Mouse (Mus musculus): ENCODE measurements around the gene Inip. TPM values are rescaled to one million over a fixed set of nuclear protein-coding genes. Genes with fewer than 3 reads are reported as not detected.

The Inip gene
- polyA plus RNA-seq, 1 experiment from 2014 or later, result 57.6 TPM

DNA sequence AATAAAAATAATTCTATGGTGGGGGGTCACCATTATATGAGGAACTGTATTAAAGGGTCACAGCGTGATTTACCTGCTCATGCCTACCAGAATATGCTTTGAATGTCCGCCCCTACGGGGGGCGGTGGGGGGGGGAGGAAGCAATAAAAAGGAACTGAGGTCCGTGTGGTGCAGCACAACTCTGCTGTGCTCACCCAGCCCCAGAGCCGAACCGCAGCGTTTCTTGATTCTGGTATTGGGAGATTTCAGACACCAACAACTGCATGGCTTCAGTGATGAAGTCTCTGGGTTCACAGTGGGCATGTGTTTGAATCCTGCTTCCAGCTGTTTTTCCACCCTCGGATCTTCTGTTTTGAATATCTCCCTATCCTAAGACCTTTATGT lies 73.5 kb downstream of the Inip start:
- H3K4me2 ChIP-seq (replicated peaks; ENCODE audit: low read depth, low read length), result no peak overlapping the region
- H3K27ac ChIP-seq (ENCODE audit: low read length), result no peak overlapping the region
- no peak overlapping the region for H3K4me3 ChIP-seq (ENCODE audit: low read depth, low read length)
- no peak for ATAC-seq (ENCODE audit: insufficient number of reproducible peaks, insufficient read depth, low FRiP score, low read depth)
- 0 out of 2 replicates have a peak, but pooled peaks cover 2% of the 10 kb centered on the region for H3K4me1 ChIP-seq (ENCODE audit: control insufficient read depth, insufficient read depth, low read length)
- H3K27me3 ChIP-seq (ENCODE audit: control insufficient read depth, insufficient read depth, low read length), result no peaks in the 10 kb centered on the region
- no peak overlapping the region for H3K9ac ChIP-seq (replicated peaks; ENCODE audit: low read depth, low read length)
- WGBS, result 80% methylated on average over 9 of the region's 9 CpGs
- no peaks in the 10 kb centered on the region for H3K36me3 ChIP-seq (ENCODE audit: control insufficient read depth, insufficient read depth, low read length)
- H3K9me3 ChIP-seq (ENCODE audit: control insufficient read depth, low read depth, low read length), result no peaks in the 10 kb centered on the region

DNA sequence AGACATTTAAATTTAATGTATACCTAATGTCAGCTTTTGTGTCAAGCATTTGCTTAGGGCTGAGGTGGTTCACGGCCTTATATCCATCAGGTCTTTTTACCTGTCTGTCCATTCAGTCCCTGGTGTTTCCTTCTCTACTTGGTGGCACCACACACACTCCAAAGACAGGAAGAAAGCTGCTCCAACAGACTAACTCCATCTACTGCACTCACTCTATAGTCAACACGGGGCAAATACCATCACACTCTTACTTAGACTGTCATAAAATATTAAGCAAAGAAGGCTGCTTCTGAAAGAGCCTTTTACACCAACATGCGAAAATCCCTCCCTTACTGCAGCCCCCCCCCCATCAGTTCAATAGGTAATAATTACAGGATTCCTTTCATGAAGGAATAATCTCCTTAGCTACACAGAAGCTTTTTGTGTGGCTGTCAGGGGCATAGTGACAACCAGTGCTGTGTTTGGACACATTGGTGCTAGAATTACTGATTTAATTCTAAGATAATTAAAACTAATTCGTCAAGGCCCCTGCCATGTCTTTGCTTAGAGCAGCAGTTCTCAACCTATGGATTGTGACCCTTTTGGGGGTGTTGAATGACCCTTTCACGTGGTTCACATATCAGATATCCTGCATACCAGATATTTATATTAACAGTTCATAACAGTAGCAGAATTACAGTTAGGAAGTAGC lies 74.1 kb downstream of the Inip start:
- no peaks in the 10 kb centered on the region for H3K9me3 ChIP-seq (ENCODE audit: control insufficient read depth, low read depth, low read length)
- no peaks in the 10 kb centered on the region for H3K36me3 ChIP-seq (ENCODE audit: control insufficient read depth, insufficient read depth, low read length)
- H3K27ac ChIP-seq (ENCODE audit: low read length), result no peak overlapping the region
- H3K4me1 ChIP-seq (ENCODE audit: control insufficient read depth, insufficient read depth, low read length), result 0 out of 2 replicates have a peak, but pooled peaks cover 2% of the 10 kb centered on the region
- no peak overlapping the region for H3K4me3 ChIP-seq (ENCODE audit: low read depth, low read length)
- no peaks in the 10 kb centered on the region for H3K27me3 ChIP-seq (ENCODE audit: control insufficient read depth, insufficient read depth, low read length)
- no peak overlapping the region for H3K9ac ChIP-seq (replicated peaks; ENCODE audit: low read depth, low read length)
- no peak overlapping the region for H3K4me2 ChIP-seq (replicated peaks; ENCODE audit: low read depth, low read length)
- no peak for ATAC-seq (ENCODE audit: insufficient number of reproducible peaks, insufficient read depth, low FRiP score, low read depth)
- 66% methylated on average over 5 of the region's 5 CpGs for WGBS

DNA sequence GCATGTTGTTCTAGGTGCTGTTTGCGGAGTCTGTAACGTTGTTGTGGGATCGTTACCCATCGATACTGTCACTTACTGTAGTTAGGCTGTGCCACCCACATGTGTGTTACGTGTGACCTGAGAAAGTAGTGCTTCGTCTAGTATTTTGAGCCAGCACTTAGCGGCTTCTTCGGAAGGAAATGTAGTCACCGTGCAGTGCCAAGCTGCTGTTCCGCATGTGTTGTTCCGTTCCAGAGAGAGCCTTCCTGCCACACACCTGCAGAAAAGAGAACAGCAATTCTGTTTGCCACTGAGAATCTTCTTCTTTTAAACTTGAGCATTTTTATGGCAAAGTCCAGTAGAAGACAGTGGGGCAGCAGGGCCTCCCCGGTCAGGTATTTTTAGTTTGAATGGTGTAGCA lies 74.9 kb downstream of the Inip start:
- no peak for ATAC-seq (ENCODE audit: insufficient number of reproducible peaks, insufficient read depth, low FRiP score, low read depth)
- 92% methylated on average over 12 of the region's 12 CpGs for WGBS

DNA sequence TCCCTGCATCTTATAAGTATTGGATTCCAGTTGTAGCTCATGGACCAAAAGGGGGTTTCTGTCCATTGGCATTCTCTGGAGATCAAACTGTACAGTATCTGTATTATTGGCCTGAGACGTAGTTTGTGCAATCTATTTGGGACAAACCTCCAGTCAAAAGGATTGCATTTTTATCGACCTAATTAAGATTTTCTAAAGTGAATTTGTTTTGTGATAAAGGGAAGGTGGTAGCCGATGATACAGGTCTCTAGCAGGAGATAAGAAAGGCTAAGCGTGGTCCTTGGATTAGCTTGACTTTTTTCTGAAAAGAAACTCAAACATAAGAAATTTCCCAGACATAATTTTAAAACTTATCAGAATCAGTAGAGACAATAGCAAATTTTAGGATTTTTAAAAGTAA lies 75.8 kb downstream of the Inip start:
- no peak overlapping the region for H3K4me3 ChIP-seq (ENCODE audit: low read depth, low read length)
- no peak overlapping the region for H3K4me2 ChIP-seq (replicated peaks; ENCODE audit: low read depth, low read length)
- 0 out of 2 replicates have a peak, but pooled peaks cover 2% of the 10 kb centered on the region for H3K4me1 ChIP-seq (ENCODE audit: control insufficient read depth, insufficient read depth, low read length)
- no peaks in the 10 kb centered on the region for H3K9me3 ChIP-seq (ENCODE audit: control insufficient read depth, low read depth, low read length)
- H3K9ac ChIP-seq (replicated peaks; ENCODE audit: low read depth, low read length), result no peak overlapping the region
- H3K27ac ChIP-seq (ENCODE audit: low read length), result no peak overlapping the region
- no peak for ATAC-seq (ENCODE audit: insufficient number of reproducible peaks, insufficient read depth, low FRiP score, low read depth)
- no peaks in the 10 kb centered on the region for H3K36me3 ChIP-seq (ENCODE audit: control insufficient read depth, insufficient read depth, low read length)
- no peaks in the 10 kb centered on the region for H3K27me3 ChIP-seq (ENCODE audit: control insufficient read depth, insufficient read depth, low read length)
- 73% methylated on average over 4 of the region's 4 CpGs for WGBS

More for the DNA sequence above, 74.9 kb downstream of the Inip start:
- Histone ChIP-seq H3K36me3 (ENCODE audit: control insufficient read depth, insufficient read depth, low read length) (no peaks in the 10 kb centered on the region), H3K27ac (ENCODE audit: low read length) (no peak overlapping the region), H3K4me3 (ENCODE audit: low read depth, low read length) (no peak overlapping the region), H3K4me1 (ENCODE audit: control insufficient read depth, insufficient read depth, low read length) (0 out of 2 replicates have a peak, but pooled peaks cover 2% of the 10 kb centered on the region), H3K9me3 (ENCODE audit: control insufficient read depth, low read depth, low read length) (no peaks in the 10 kb centered on the region), H3K4me2 (replicated peaks; ENCODE audit: low read depth, low read length) (no peak overlapping the region), H3K9ac (replicated peaks; ENCODE audit: low read depth, low read length) (no peak overlapping the region), H3K27me3 (ENCODE audit: control insufficient read depth, insufficient read depth, low read length) (no peaks in the 10 kb centered on the region)

DNA sequence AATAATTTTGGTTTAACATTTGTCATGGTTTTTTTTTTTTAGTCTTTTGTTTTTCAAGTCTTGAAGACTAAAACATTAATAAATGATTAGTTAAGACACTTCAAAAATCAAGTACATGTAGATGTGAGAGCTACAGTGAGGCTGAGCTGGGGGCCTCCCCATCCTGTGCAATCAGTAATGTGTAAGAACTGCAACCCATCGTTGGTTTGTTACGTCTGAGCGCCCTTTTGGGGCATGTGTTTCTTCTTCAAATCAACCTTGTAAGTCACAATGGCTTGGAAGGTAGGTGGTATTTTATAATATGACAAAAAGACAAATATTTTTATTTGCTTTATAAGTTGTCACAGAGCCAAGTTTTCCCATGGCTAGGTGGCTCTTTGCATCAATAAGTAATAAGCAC lies 79.6 kb downstream of the Inip start:
- 95% methylated on average over 3 of the region's 3 CpGs for WGBS
- peaks cover 5% of the 10 kb centered on the region for H3K4me1 ChIP-seq (ENCODE audit: control insufficient read depth, insufficient read depth, low read length)
- no peak overlapping the region for H3K9ac ChIP-seq (replicated peaks; ENCODE audit: low read depth, low read length)
- no peak overlapping the region for H3K4me2 ChIP-seq (replicated peaks; ENCODE audit: low read depth, low read length)
- H3K36me3 ChIP-seq (ENCODE audit: control insufficient read depth, insufficient read depth, low read length), result no peaks in the 10 kb centered on the region; the same call in 1 of the 2 replicates
- no peak for ATAC-seq (ENCODE audit: insufficient number of reproducible peaks, insufficient read depth, low FRiP score, low read depth)
- H3K27me3 ChIP-seq (ENCODE audit: control insufficient read depth, insufficient read depth, low read length), result no peaks in the 10 kb centered on the region
- no peak overlapping the region for H3K4me3 ChIP-seq (ENCODE audit: low read depth, low read length)
- no peak overlapping the region for H3K27ac ChIP-seq (ENCODE audit: low read length)
- H3K9me3 ChIP-seq (ENCODE audit: control insufficient read depth, low read depth, low read length), result no peaks in the 10 kb centered on the region

Other genes starting within 250 kb of the Inip start
- 25.0 and 27.8 TPM in 2 replicates for gene Hsdl2, start 220.0 kb downstream of the Inip start, polyA plus RNA-seq (2014; fragmentation: Nextera tagmentation; extraction: Ambion mirVana)
- 27.0 and 29.9 TPM in 2 replicates for gene E130308A19Rik, start 175.4 kb downstream of the Inip start, polyA plus RNA-seq (2014; fragmentation: Nextera tagmentation; extraction: Ambion mirVana)
- gene Snx30, start 4.3 kb upstream of the Inip start, polyA plus RNA-seq (2014; fragmentation: Nextera tagmentation; extraction: Ambion mirVana), result 8.9 and 10.8 TPM in 2 replicates
- gene Slc46a2, start 113.5 kb upstream of the Inip start, polyA plus RNA-seq (2014; fragmentation: Nextera tagmentation; extraction: Ambion mirVana), result 0.11 and 0.12 TPM in 2 replicates
- gene Mup4, start 159.1 kb upstream of the Inip start, polyA plus RNA-seq (2014; fragmentation: Nextera tagmentation; extraction: Ambion mirVana), result not detected in 2 replicates
- not detected in 2 replicates for gene Mup6, start 162.7 kb upstream of the Inip start, polyA plus RNA-seq (2014; fragmentation: Nextera tagmentation; extraction: Ambion mirVana)